Mouse (Mus musculus) forebrain, postnatal 0 days (tissue): ENCODE data around the gene Hivep3. TPM values are rescaled to one million over a fixed set of nuclear protein-coding genes. Genes with fewer than 3 reads are reported as not detected.
A peak's percentile ranks its signal among the peaks of the same experiment; 100 is the strongest.

Source experiments
- ATAC-seq: fragments of 200-750 bp; cut with Nextera tagmentation; 2 replicates; pipeline ENCODE4 v1.8.0; 2017; ENCODE audit warnings: mild to moderate bottlenecking, moderate library complexity
- DNase-seq: peaks from one replicate; pipeline ENCODE4 v3.0.0-alpha.2; 2015
- H3K27ac ChIP-seq: fragments of 300-500 bp; sonication (generic); 2 replicates; pipeline ENCODE4 v1.5.1; 2014; ENCODE audit warnings: low read depth, mild to moderate bottlenecking, antibody characterized with exemption, low read length, moderate library complexity, mixed read lengths
- H3K27me3 ChIP-seq: fragments of 300-500 bp; sonication (generic); 2 replicates; pipeline ENCODE4 v1.6.1; 2014; ENCODE audit warnings: mild to moderate bottlenecking, low read length, mixed read lengths; ENCODE audit not compliant: insufficient read depth
- H3K36me3 ChIP-seq: fragments of 300-500 bp; sonication (generic); 2 replicates; pipeline ENCODE4 v1.6.1; 2014; ENCODE audit warnings: mild to moderate bottlenecking, moderate library complexity; ENCODE audit not compliant: insufficient read depth
- H3K4me1 ChIP-seq: fragments of 300-500 bp; sonication (generic); 2 replicates; pipeline ENCODE4 v1.6.1; 2014; ENCODE audit warnings: antibody characterized with exemption; ENCODE audit not compliant: insufficient read depth
- H3K4me2 ChIP-seq: fragments of 300-500 bp; sonication (generic); 2 replicates; pipeline ENCODE4 v1.6.1; 2014; ENCODE audit warnings: low read depth, mild to moderate bottlenecking, moderate library complexity
- H3K4me3 ChIP-seq: fragments of 300-500 bp; sonication (generic); 2 replicates; pipeline ENCODE4 v1.5.1; 2014; ENCODE audit warnings: low read depth, low read length, mixed read lengths
- H3K9ac ChIP-seq: fragments of 300-500 bp; sonication (generic); 2 replicates; pipeline ENCODE4 v1.6.1; 2014; ENCODE audit warnings: mild to moderate bottlenecking
- H3K9me3 ChIP-seq: fragments of 300-500 bp; sonication (generic); 2 replicates; pipeline ENCODE4 v1.6.1; 2016; ENCODE audit warnings: low read length
- CTCF ChIP-seq: sonication (generic); IDR thresholded peaks from 2 replicates; pipeline ENCODE4 v1.5.1; 2016; ENCODE audit warnings: antibody characterized with exemption, control low read depth, low read depth
- WGBS: fragments of 180-500 bp; shearing (Covaris S2); extraction: QIAGEN DNeasy Blood & Tissue Kit; methylation state at CpG from one replicate; pipeline ENCODE4 v1.1.7; 2014; 5-methylcytosine and 5-hydroxymethylcytosine counted together
- polyA plus RNA-seq: library from polyadenylated mRNA; unstranded; fragments of >200 nt; fragmentation: Nextera tagmentation; extraction: Ambion mirVana; gene quantifications from 2 replicates; pipeline ENCODE4 v1.2.1, GENCODE M21; 2015
- total RNA-seq: library from RNA; depleted of rRNA; stranded (reverse); fragments of >200 nt; gene quantifications from 2 replicates; pipeline ENCODE4 v1.2.3, GENCODE M21; 2014

The Hivep3 gene
- total and polyA plus RNA-seq, 2 experiments from 2014 or later, result 16.9 to 21.3 TPM

GRCm38 (mm10) chr4:119955008-119955407 is 221.4 kb downstream of the Hivep3 start:
- Histone ChIP-seq H3K4me3 (no peak overlapping the region), H3K4me1 (no peaks in the 10 kb centered on the region), H3K9me3 (no peaks in the 10 kb centered on the region), H3K36me3 (no peaks in the 10 kb centered on the region), H3K4me2 (no peak overlapping the region), H3K27me3 (no peaks in the 10 kb centered on the region), H3K27ac (no peak overlapping the region), H3K9ac (no peak overlapping the region)
- 89% methylated on average over 7 of the region's 7 CpGs for whole genome bisulfite sequencing
- ATAC-seq (no peak), DNase-seq (no peak)
- TF ChIP-seq CTCF, result no peak

DNA sequence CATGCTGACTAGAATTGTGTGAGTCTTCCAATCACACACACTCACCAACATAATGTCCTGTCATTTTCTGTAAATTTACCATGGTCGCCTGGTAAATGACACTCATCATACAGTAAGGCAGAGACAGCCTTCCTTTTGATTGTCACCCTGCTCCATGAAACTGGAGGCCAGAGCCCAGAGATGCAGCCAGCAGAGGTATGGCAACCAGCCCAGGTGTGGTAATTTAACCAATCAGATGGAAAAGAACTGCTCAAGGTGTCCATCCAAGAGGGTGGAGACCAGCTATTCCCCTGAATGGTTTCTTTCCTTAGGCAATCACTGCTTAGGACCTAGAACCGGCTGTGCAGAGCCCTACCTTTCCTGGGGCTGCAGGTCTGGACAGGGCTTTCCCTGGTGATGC is 224.4 kb downstream of the Hivep3 start:
- H3K27me3 ChIP-seq, result no peaks in the 10 kb centered on the region
- no peak for DNase-seq
- no peak for TF ChIP-seq CTCF
- H3K4me3 ChIP-seq, result no peak overlapping the region
- no peak overlapping the region for H3K4me2 ChIP-seq
- 89% methylated on average over 2 of the region's 2 CpGs for WGBS
- no peak for ATAC-seq
- H3K9me3 ChIP-seq, result no peaks in the 10 kb centered on the region
- H3K4me1 ChIP-seq, result no peaks in the 10 kb centered on the region
- no peak overlapping the region for H3K9ac ChIP-seq
- no peak overlapping the region for H3K27ac ChIP-seq
- H3K36me3 ChIP-seq, result no peaks in the 10 kb centered on the region

- Histone ChIP-seq H3K4me3 (no peak overlapping the region), H3K27ac (no peak overlapping the region)
- WGBS, result 78% methylated on average over 7 of the region's 7 CpGs
Observed at GRCm38 (mm10) chr4:119959293-119959692, 225.7 kb downstream of the Hivep3 start.

GRCm38 (mm10) chr4:119959873-119960272 is 226.3 kb downstream of the Hivep3 start:
- TF ChIP-seq CTCF, result no peak
- Histone ChIP-seq H3K9ac (no peak overlapping the region), H3K9me3 (no peaks in the 10 kb centered on the region), H3K27me3 (no peaks in the 10 kb centered on the region), H3K36me3 (no peaks in the 10 kb centered on the region), H3K27ac (no peak overlapping the region), H3K4me3 (no peak overlapping the region), H3K4me2 (no peak overlapping the region), H3K4me1 (no peaks in the 10 kb centered on the region)
- ATAC-seq (no peak), DNase-seq (no peak)
- 60% methylated on average over 1 of the region's 1 CpGs for WGBS

More at GRCm38 (mm10) chr4:119959293-119959692, 225.7 kb downstream of the Hivep3 start:
- ATAC-seq, result peak; percentile 27; the same call in 1 of the 2 replicates
- Histone ChIP-seq H3K27me3 (no peaks in the 10 kb centered on the region), H3K36me3 (no peaks in the 10 kb centered on the region), H3K9ac (no peak overlapping the region), H3K9me3 (no peaks in the 10 kb centered on the region), H3K4me2 (no peak overlapping the region), H3K4me1 (no peaks in the 10 kb centered on the region)
- TF ChIP-seq CTCF, result no peak
- no peak for DNase-seq

DNA sequence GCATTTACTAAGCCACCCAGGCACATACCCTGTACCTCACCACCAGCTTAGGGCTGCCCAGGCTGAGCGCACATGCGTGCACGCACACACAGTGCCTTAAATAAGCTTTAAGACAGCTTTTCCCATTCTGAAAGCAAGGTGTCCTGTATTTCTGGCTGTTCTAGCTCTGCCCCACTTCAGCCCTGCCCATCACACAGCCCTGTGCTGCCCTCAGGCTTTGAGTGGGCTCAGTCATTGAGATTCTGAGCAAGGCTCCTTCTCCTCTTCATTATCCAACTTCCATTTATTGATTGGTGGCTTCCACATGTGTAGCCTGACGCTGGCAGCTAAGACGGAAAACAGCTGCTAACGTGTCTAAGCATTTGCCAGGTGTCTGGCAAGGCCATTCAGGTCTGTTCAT is 226.9 kb downstream of the Hivep3 start:
- 67% methylated on average over 6 of the region's 6 CpGs for WGBS
- Histone ChIP-seq H3K36me3 (no peaks in the 10 kb centered on the region), H3K9me3 (no peaks in the 10 kb centered on the region), H3K27ac (no peak overlapping the region), H3K4me2 (no peak overlapping the region), H3K9ac (no peak overlapping the region), H3K4me3 (no peak overlapping the region), H3K4me1 (no peaks in the 10 kb centered on the region), H3K27me3 (no peaks in the 10 kb centered on the region)
- DNase-seq (no peak), ATAC-seq (no peak)
- no peak for TF ChIP-seq CTCF

DNA sequence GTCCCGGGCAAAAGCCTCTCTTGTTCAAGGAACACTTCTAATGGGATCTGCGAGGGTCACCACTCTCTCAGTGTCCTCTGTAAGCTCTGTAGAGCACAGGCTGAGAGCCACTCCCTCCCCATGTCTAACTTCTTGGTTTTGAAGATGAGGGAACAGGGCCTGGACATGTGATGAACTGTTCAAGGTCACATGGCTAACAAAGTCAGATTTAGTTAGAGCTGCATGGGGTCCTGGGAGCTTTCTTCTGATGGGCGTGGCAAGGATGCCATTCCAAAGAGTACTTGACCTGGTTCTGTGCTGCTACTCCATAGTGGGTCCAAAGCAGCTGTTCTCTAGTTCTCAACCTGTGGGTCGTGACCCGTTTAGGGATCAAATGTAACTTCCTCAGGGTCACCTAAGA is 227.6 kb downstream of the Hivep3 start:
- H3K27ac ChIP-seq, result no peak overlapping the region
- no peaks in the 10 kb centered on the region for H3K4me1 ChIP-seq
- no peak overlapping the region for H3K4me2 ChIP-seq
- no peak for DNase-seq
- H3K9ac ChIP-seq, result no peak overlapping the region
- H3K27me3 ChIP-seq, result no peaks in the 10 kb centered on the region
- no peak for ATAC-seq
- H3K9me3 ChIP-seq, result no peaks in the 10 kb centered on the region
- no peak overlapping the region for H3K4me3 ChIP-seq
- no peaks in the 10 kb centered on the region for H3K36me3 ChIP-seq
- WGBS, result 84% methylated on average over 5 of the region's 5 CpGs
- no peak for TF ChIP-seq CTCF

DNA sequence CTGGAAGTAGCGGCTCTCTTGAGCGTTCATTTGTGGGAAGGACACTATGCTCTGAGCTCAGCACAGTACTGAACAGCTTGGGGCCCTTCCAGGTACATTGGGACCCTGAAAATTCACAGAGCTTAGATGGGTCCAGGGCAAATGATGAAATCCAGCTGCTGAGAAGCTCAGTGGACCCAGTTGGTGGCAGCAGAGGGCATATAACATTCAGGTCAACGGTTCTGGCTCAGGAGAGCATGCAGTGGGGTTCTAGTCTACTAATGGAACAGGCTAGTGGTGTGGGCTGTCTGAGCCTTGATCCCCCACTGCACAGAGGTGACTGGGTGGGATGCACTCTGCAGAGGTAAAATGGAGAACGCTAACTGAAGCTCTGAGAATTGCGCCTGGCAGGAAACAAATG is 228.5 kb downstream of the Hivep3 start:
- no peak overlapping the region for H3K9ac ChIP-seq
- no peak for TF ChIP-seq CTCF
- ATAC-seq (no peak), DNase-seq (no peak)
- H3K4me2 ChIP-seq, result no peak overlapping the region
- H3K27me3 ChIP-seq, result no peaks in the 10 kb centered on the region
- no peaks in the 10 kb centered on the region for H3K9me3 ChIP-seq
- H3K27ac ChIP-seq, result no peak overlapping the region
- H3K4me1 ChIP-seq, result no peaks in the 10 kb centered on the region; the same call in 1 of the 2 replicates
- WGBS, result 85% methylated on average over 5 of the region's 5 CpGs
- no peak overlapping the region for H3K4me3 ChIP-seq
- H3K36me3 ChIP-seq, result no peaks in the 10 kb centered on the region
